Mouse (Mus musculus): ENCODE results near the gene Tymp.

GRCm38 (mm10) chr15:89410118-89410517 lies 33.3 kb upstream of the Tymp start, which contains the start of gene Syce3:
- TF ChIP-seq CTCF (IDR thresholded peaks at IDR 0.05; ENCODE audit: low read depth) (no peak), EP300 (optimal IDR thresholded peaks at IDR 0.05) (no peak)
